Mouse (Mus musculus) lung, postnatal 14 days (tissue): ENCODE data around the gene Gm13090.

Experiments used
- DNase-seq: peaks from one replicate; pipeline ENCODE4 v3.0.0; 2021

The Gm13090 gene

GRCm38 (mm10) chr4:151103646-151104045 lies 14.3 kb downstream of the Gm13090 start:
- DNase-seq: no peak

- DNase-seq: no peak
Measured at GRCm38 (mm10) chr4:151104147-151104546, 14.8 kb downstream of the Gm13090 start.

GRCm38 (mm10) chr4:151105886-151106285 lies 16.5 kb downstream of the Gm13090 start:
- DNase-seq: no peak

GRCm38 (mm10) chr4:151106468-151106867 lies 17.1 kb downstream of the Gm13090 start:
- no peak for DNase-seq

- DNase-seq: no peak
Measured at GRCm38 (mm10) chr4:151107131-151108001, 18.0 kb downstream of the Gm13090 start.

- DNase-seq: peak; percentile 85
Measured at GRCm38 (mm10) chr4:151108028-151108771, 18.8 kb downstream of the Gm13090 start.

- DNase-seq: no peak
Measured at GRCm38 (mm10) chr4:151108834-151109241, 19.5 kb downstream of the Gm13090 start.

- no peak for DNase-seq
Measured at GRCm38 (mm10) chr4:151111226-151111625, 21.9 kb downstream of the Gm13090 start.

- no peak for DNase-seq
Measured at GRCm38 (mm10) chr4:151114574-151114973, 25.2 kb downstream of the Gm13090 start.

GRCm38 (mm10) chr4:151118883-151119282 lies 29.5 kb downstream of the Gm13090 start:
- no peak for DNase-seq

- no peak for DNase-seq
Measured at GRCm38 (mm10) chr4:151127636-151128548, 38.5 kb downstream of the Gm13090 start.

- peak; percentile 8 for DNase-seq
Measured at GRCm38 (mm10) chr4:151128641-151129541, 39.5 kb downstream of the Gm13090 start.

GRCm38 (mm10) chr4:151129725-151130557 lies 40.6 kb downstream of the Gm13090 start:
- no peak for DNase-seq

GRCm38 (mm10) chr4:151130756-151131490 lies 41.6 kb downstream of the Gm13090 start:
- DNase-seq: no peak

GRCm38 (mm10) chr4:151132493-151132892 lies 43.1 kb downstream of the Gm13090 start:
- no peak for DNase-seq

- DNase-seq: no peak
Measured at GRCm38 (mm10) chr4:151133760-151134159, 44.4 kb downstream of the Gm13090 start.

GRCm38 (mm10) chr4:151135491-151135890 lies 46.1 kb downstream of the Gm13090 start:
- DNase-seq: no peak

GRCm38 (mm10) chr4:151137701-151138100 lies 48.3 kb downstream of the Gm13090 start:
- DNase-seq: no peak

GRCm38 (mm10) chr4:151138135-151138534 lies 48.8 kb downstream of the Gm13090 start:
- DNase-seq: no peak

- DNase-seq: no peak
Measured at GRCm38 (mm10) chr4:151138586-151138985, 49.2 kb downstream of the Gm13090 start.
